Mouse (Mus musculus) ES-Bruce4 (cell line): ENCODE measurements around the gene Egln2.

Experiments
- CTCF ChIP-seq: IDR thresholded peaks from one replicate; pipeline ENCODE4 v1.8.1; 2011; ENCODE audit warnings: low read depth, low read length
- POLR2A ChIP-seq: IDR thresholded peaks from one replicate; pipeline ENCODE4 v1.8.1; 2011; ENCODE audit warnings: low read length; ENCODE audit not compliant: insufficient read depth

DNA sequence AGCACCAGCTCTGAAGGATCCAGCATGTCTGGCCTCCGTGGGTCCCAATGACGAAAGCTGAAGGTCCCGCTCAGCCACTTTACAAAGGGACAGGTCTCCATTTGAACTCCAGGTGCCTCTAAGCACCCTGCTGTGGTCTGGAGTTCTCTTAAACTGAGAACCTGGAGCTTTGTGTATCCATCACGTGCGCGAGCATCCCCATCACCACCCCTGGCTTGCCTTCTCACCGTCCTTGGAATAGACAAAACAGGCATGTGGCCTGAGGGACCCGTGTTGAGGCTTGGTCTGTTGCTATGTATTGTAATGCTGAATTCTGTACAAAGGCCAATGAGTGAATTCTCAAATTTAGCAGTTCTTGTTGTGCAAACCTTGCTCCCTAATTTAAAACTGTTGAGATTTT is 32.2 kb upstream of the Egln2 start:
- TF ChIP-seq POLR2A (no peak), CTCF (no peak)
